Mouse (Mus musculus): ENCODE data around the gene Lipa. TPM values are rescaled to one million over a fixed set of nuclear protein-coding genes. Genes with fewer than 3 reads are reported as not detected.

Lipa gene
- total RNA-seq (2014; rRNA removed) (17.9 and 21.9 TPM in 2 replicates), polyA plus RNA-seq (2015; fragmentation: Nextera tagmentation; extraction: Ambion mirVana) (15.3 and 17.3 TPM in 2 replicates)

- DNase-seq = peak; percentile 87
- 1% methylated on average over 29 of the region's 29 CpGs for WGBS
- Histone ChIP-seq H3K4me3 (ENCODE audit: low read depth, low read length) (peak within 1 kb of the TSS; percentile 50), H3K27me3 (ENCODE audit: insufficient read depth, low read length) (no peaks in the 10 kb centered on the region), H3K36me3 (ENCODE audit: insufficient read depth) (no peaks in the 10 kb centered on the region), H3K27ac (ENCODE audit: low read depth, low read length) (peak within 1 kb of the TSS; percentile 47), H3K4me2 (ENCODE audit: low read depth) (peak within 1 kb of the TSS; percentile 78), H3K9ac (peak within 1 kb of the TSS; percentile 51), H3K9me3 (ENCODE audit: low read length) (no peaks in the 10 kb centered on the region), H3K4me1 (ENCODE audit: insufficient read depth) (peaks cover 7% of the 10 kb centered on the region; the same call in 1 of the 2 replicates)
- TF ChIP-seq CTCF (IDR thresholded peaks at IDR 0.05; ENCODE audit: low read depth) = no peak
- ATAC-seq = peak; percentile 99
Observed at GRCm38 (mm10) chr19:34526941-34527682, at the start of gene Lipa. Lipa (minus strand) TSS chr19:34527474.

- no peak overlapping the region for H3K27ac ChIP-seq (ENCODE audit: low read depth, low read length)
- no peak overlapping the region for H3K4me3 ChIP-seq (ENCODE audit: low read depth, low read length)
- no peaks in the 10 kb centered on the region; the same call in 1 of the 2 replicates for H3K36me3 ChIP-seq (ENCODE audit: insufficient read depth)
- DNase-seq (no peak), ATAC-seq (no peak)
- WGBS = 93% methylated on average over 5 of the region's 5 CpGs
- no peaks in the 10 kb centered on the region for H3K4me1 ChIP-seq (ENCODE audit: insufficient read depth)
- no peaks in the 10 kb centered on the region for H3K27me3 ChIP-seq (ENCODE audit: insufficient read depth, low read length)
- no peak overlapping the region for H3K4me2 ChIP-seq (ENCODE audit: low read depth)
- no peak for TF ChIP-seq CTCF (IDR thresholded peaks at IDR 0.05; ENCODE audit: low read depth)
- no peaks in the 10 kb centered on the region for H3K9me3 ChIP-seq (ENCODE audit: low read length)
- no peak overlapping the region for H3K9ac ChIP-seq
Observed at GRCm38 (mm10) chr19:34573650-34574049, 46.4 kb upstream of the Lipa start.

- WGBS = 93% methylated on average over 1 of the region's 1 CpGs
- Histone ChIP-seq H3K9me3 (ENCODE audit: low read length) (no peaks in the 10 kb centered on the region), H3K36me3 (ENCODE audit: insufficient read depth) (no peaks in the 10 kb centered on the region; the same call in 1 of the 2 replicates), H3K4me2 (ENCODE audit: low read depth) (no peak overlapping the region), H3K4me3 (ENCODE audit: low read depth, low read length) (no peak overlapping the region), H3K27me3 (ENCODE audit: insufficient read depth, low read length) (no peaks in the 10 kb centered on the region), H3K27ac (ENCODE audit: low read depth, low read length) (no peak overlapping the region), H3K9ac (no peak overlapping the region), H3K4me1 (ENCODE audit: insufficient read depth) (no peaks in the 10 kb centered on the region)
- ATAC-seq (no peak), DNase-seq (no peak)
- no peak for TF ChIP-seq CTCF (IDR thresholded peaks at IDR 0.05; ENCODE audit: low read depth)
Observed at GRCm38 (mm10) chr19:34571080-34571479, 43.8 kb upstream of the Lipa start.

- no peak overlapping the region for H3K4me3 ChIP-seq (ENCODE audit: low read depth, low read length)
- H3K36me3 ChIP-seq (ENCODE audit: insufficient read depth) = no peaks in the 10 kb centered on the region; the same call in 1 of the 2 replicates
- no peak overlapping the region for H3K4me2 ChIP-seq (ENCODE audit: low read depth)
- DNase-seq = no peak
- H3K9me3 ChIP-seq (ENCODE audit: low read length) = no peaks in the 10 kb centered on the region
- H3K27me3 ChIP-seq (ENCODE audit: insufficient read depth, low read length) = no peaks in the 10 kb centered on the region
- TF ChIP-seq CTCF (IDR thresholded peaks at IDR 0.05; ENCODE audit: low read depth) = no peak
- 75% methylated on average over 4 of the region's 4 CpGs for WGBS
- no peaks in the 10 kb centered on the region for H3K4me1 ChIP-seq (ENCODE audit: insufficient read depth)
- ATAC-seq = no peak; the same call in 1 of the 2 replicates
- H3K9ac ChIP-seq = no peak overlapping the region
- H3K27ac ChIP-seq (ENCODE audit: low read depth, low read length) = no peak overlapping the region
Observed at GRCm38 (mm10) chr19:34569896-34570476, 42.7 kb upstream of the Lipa start.

- DNase-seq (no peak), ATAC-seq (no peak)
- no peak for TF ChIP-seq CTCF (IDR thresholded peaks at IDR 0.05; ENCODE audit: low read depth)
- no peak overlapping the region for H3K9ac ChIP-seq
- no peak overlapping the region for H3K27ac ChIP-seq (ENCODE audit: low read depth, low read length)
- 88% methylated on average over 7 of the region's 7 CpGs for WGBS
- H3K9me3 ChIP-seq (ENCODE audit: low read length) = no peaks in the 10 kb centered on the region
- H3K36me3 ChIP-seq (ENCODE audit: insufficient read depth) = no peaks in the 10 kb centered on the region; the same call in 1 of the 2 replicates
- H3K27me3 ChIP-seq (ENCODE audit: insufficient read depth, low read length) = no peaks in the 10 kb centered on the region
- H3K4me2 ChIP-seq (ENCODE audit: low read depth) = no peak overlapping the region
- no peak overlapping the region for H3K4me3 ChIP-seq (ENCODE audit: low read depth, low read length)
- no peaks in the 10 kb centered on the region for H3K4me1 ChIP-seq (ENCODE audit: insufficient read depth)
Observed at GRCm38 (mm10) chr19:34568988-34569895, 42.0 kb upstream of the Lipa start.

GRCm38 (mm10) chr19:34566178-34566784 lies 39.0 kb upstream of the Lipa start:
- Histone ChIP-seq H3K27me3 (ENCODE audit: insufficient read depth, low read length) (no peaks in the 10 kb centered on the region), H3K4me2 (ENCODE audit: low read depth) (no peak overlapping the region), H3K9ac (no peak overlapping the region), H3K4me3 (ENCODE audit: low read depth, low read length) (no peak overlapping the region), H3K9me3 (ENCODE audit: low read length) (no peaks in the 10 kb centered on the region), H3K27ac (ENCODE audit: low read depth, low read length) (no peak overlapping the region), H3K36me3 (ENCODE audit: insufficient read depth) (no peaks in the 10 kb centered on the region), H3K4me1 (ENCODE audit: insufficient read depth) (no peaks in the 10 kb centered on the region)
- TF ChIP-seq CTCF (IDR thresholded peaks at IDR 0.05; ENCODE audit: low read depth) = no peak
- ATAC-seq = no peak
- DNase-seq = no peak
- WGBS = 95% methylated on average over 1 of the region's 1 CpGs
